Mouse (Mus musculus) liver, adult 2 months (tissue): ENCODE measurements around the gene Itpkb. TPM values are rescaled to one million over a fixed set of nuclear protein-coding genes. Genes with fewer than 3 reads are reported as not detected.
"Not testable (repeated sequence)": the region's sequence is repeated elsewhere in the genome, so short reads cannot be mapped to it uniquely, and the experiment has no call there.

Source experiments
- DNase-seq: peaks from one replicate; pipeline ENCODE4 v3.0.0-alpha.2; 2011; ENCODE audit warnings: low read depth, low spot score; ENCODE audit errors: extremely low read depth
- H3K27ac ChIP-seq: fragments of 200-500 bp; replicated peaks from 2 replicates; pipeline ENCODE4 v1.5.1; 2012; ENCODE audit warnings: low read depth, mild to moderate bottlenecking, control low read depth, inconsistent platforms, low read length; ENCODE audit not compliant: insufficient read depth
- H3K27me3 ChIP-seq: fragments of 200-500 bp; 2 replicates; pipeline ENCODE4 v1.6.1; 2012; ENCODE audit warnings: mild to moderate bottlenecking, moderate library complexity, low read length, inconsistent platforms; ENCODE audit not compliant: control insufficient read depth, insufficient read depth
- H3K36me3 ChIP-seq: fragments of 200-500 bp; 2 replicates; pipeline ENCODE4 v1.6.1; 2012; ENCODE audit warnings: low read length, inconsistent platforms; ENCODE audit not compliant: control insufficient read depth, insufficient read depth
- H3K4me1 ChIP-seq: fragments of 200-500 bp; 2 replicates; pipeline ENCODE4 v1.6.1; 2011; ENCODE audit warnings: low read length; ENCODE audit not compliant: control insufficient read depth, insufficient read depth
- H3K4me3 ChIP-seq: fragments of 200-500 bp; 2 replicates; pipeline ENCODE4 v1.5.1; 2011; ENCODE audit warnings: low read depth, mild to moderate bottlenecking, control low read depth, low read length, moderate library complexity; ENCODE audit not compliant: insufficient read depth
- H3K79me2 ChIP-seq: fragments of 200-500 bp; 2 replicates; pipeline ENCODE4 v1.6.1; 2012; ENCODE audit warnings: inconsistent platforms, mild to moderate bottlenecking, low read length, moderate library complexity; ENCODE audit not compliant: control insufficient read depth, insufficient read depth
- H3K9ac ChIP-seq: fragments of 200-500 bp; 2 replicates; pipeline ENCODE4 v1.6.1; 2012; ENCODE audit warnings: low read depth, mild to moderate bottlenecking, control low read depth, inconsistent platforms, low read length
- CTCF ChIP-seq: fragments of 200-500 bp; IDR thresholded peaks from 2 replicates; pipeline ENCODE4 v1.5.1; 2011; ENCODE audit warnings: low read depth, low read length, control low read depth
- POLR2A ChIP-seq: fragments of 200-500 bp; IDR thresholded peaks from 2 replicates; pipeline ENCODE4 v1.6.1; 2011; ENCODE audit warnings: low read length, control low read depth; ENCODE audit not compliant: insufficient read depth; ENCODE audit errors: extremely low read depth
- WGBS: fragments of 180-500 bp; shearing (Covaris S2); methylation state at CpG from one replicate; pipeline ENCODE4 v1.1.7; 2018; 5-methylcytosine and 5-hydroxymethylcytosine counted together
- polyA plus RNA-seq: library from polyadenylated mRNA; depleted of rRNA; stranded (reverse); fragments of >200 nt; gene quantifications from 2 replicates; pipeline ENCODE4 v1.2.3, GENCODE M21; 2012
- total RNA-seq: library from RNA; depleted of rRNA; stranded (reverse); fragments of >200 nt; gene quantifications from 2 replicates; pipeline ENCODE4 v1.2.3, GENCODE M21; 2014

The Itpkb gene
- total and polyA plus RNA-seq, 2 experiments = 2.7 to 3.7 TPM

DNA sequence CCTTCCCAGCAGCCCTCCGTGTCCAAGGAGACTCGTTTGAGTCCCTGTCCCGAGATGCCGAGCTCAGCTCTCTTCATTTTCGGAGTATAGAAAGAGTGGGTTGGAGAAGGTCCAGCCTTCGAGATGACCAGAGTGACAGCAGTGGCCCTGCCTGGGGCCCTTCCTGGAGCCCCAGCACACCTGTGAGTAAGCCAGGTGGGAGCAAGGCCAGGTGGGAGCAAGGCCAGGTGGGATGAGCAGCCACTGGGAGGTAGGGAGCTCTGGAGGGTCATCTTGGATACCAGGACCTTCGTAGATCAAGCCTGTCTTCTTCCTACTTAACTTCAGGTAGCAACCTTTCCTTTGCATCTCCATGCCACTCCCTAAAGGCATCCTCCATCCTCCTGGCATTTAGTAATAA, 37.8 kb downstream of the Itpkb start:
- TF ChIP-seq CTCF (no peak), POLR2A (no peak)
- Histone ChIP-seq H3K79me2 (peaks cover 6% of the 10 kb centered on the region; the same call in 1 of the 2 replicates), H3K4me3 (no peak overlapping the region), H3K27me3 (no peaks in the 10 kb centered on the region), H3K9ac (no peak overlapping the region), H3K27ac (no peak overlapping the region; the same call in 1 of the 2 replicates), H3K36me3 (no peaks in the 10 kb centered on the region), H3K4me1 (no peaks in the 10 kb centered on the region; the same call in 1 of the 2 replicates)
- 87% methylated on average over 7 of the region's 7 CpGs for WGBS
- no peak for DNase-seq

DNA sequence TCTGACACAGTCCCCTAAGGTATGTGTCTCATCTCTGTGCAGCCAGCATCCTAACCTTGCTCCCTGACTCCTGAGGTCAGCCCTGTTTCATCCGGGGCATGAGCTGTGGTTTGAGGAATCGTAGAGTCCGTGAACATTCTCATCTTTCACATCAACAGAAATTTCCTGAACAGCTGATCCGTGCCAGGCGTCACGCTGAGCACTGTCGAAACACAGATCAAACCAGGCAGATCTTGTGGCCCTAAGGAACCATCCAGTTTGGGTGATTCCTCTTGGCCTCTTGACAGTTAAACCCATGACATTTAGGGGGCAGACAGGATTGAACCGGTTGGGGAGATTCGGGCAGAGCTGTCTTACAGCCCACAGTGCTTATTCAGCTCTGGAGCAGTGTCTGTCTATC, 38.4 kb downstream of the Itpkb start:
- Histone ChIP-seq H3K4me1 (no peaks in the 10 kb centered on the region; the same call in 1 of the 2 replicates), H3K9ac (no peak overlapping the region), H3K27me3 (no peaks in the 10 kb centered on the region), H3K79me2 (peaks cover 7% of the 10 kb centered on the region; the same call in 1 of the 2 replicates), H3K36me3 (no peaks in the 10 kb centered on the region), H3K4me3 (no peak overlapping the region), H3K27ac (no peak overlapping the region)
- 72% methylated on average over 9 of the region's 9 CpGs for WGBS
- TF ChIP-seq POLR2A = no peak
- no peak for TF ChIP-seq CTCF
- DNase-seq = no peak

DNA sequence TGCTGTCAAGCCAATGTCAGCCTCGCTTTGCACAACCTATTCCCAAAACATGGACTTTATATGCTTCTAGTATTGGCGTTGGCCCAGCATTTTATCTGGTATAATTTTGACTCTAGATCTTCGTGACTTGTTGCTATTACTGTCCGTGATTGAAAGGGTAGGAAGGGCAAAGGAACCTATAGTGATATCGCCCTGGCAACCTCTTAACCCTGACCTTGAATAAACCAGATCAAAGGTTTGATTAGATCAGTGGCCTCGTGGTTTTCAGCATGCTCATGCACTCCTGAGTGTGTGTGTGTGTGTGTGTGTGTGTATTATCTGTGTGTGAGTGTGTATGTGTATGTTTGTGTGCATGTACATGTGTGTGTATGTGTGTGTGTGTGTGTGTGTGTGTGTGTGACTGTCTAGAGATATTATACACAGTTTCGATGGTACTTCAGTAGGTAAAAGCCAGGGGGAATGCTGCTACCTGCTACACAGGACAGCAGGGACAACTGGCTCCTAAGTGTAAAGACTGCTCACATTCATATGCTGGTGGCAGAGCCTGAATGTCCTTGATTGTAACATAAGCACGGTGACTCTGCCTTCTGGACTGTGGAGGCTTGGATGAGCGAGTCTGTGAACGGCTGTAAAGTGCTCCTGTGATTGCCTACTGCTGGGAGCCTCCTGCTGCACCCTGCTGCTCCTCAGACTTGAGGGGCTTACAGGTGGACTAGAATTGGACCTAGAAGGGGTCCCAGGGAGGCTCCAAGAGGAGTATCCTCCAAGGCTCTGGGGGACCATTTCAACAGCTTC, 40.8 kb downstream of the Itpkb start:
- Histone ChIP-seq H3K4me1 (no peaks in the 10 kb centered on the region; the same call in 1 of the 2 replicates), H3K36me3 (no peaks in the 10 kb centered on the region), H3K4me3 (no peak overlapping the region), H3K79me2 (peaks cover 9% of the 10 kb centered on the region; the same call in 1 of the 2 replicates), H3K27me3 (no peaks in the 10 kb centered on the region), H3K9ac (no peak overlapping the region), H3K27ac (no peak overlapping the region)
- no peak for TF ChIP-seq CTCF
- TF ChIP-seq POLR2A = no peak
- no peak for DNase-seq
- 61% methylated on average over 10 of the region's 10 CpGs for WGBS

DNA sequence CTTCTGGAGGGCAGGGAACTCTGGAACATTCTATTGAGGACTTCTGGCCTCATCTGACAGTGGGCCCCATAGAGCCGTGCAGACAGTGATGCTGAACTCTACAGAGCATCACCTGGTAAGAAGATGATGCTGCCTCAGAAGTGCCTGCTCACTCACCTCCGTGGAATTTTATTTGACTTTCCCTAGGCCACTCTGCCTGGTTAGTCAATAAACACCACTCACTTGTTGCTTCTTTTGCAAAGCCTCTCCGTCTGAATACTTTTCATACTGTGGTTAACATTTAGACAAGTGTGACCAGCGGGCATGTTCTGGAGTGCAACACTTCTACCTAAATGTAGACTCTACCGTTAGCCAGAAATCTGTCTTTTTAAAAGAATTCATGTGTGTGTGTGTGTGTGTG, 42.0 kb downstream of the Itpkb start:
- H3K27me3 ChIP-seq, H3K4me3 ChIP-seq, H3K79me2 ChIP-seq, H3K9ac ChIP-seq, DNase-seq, H3K27ac ChIP-seq, H3K4me1 ChIP-seq, H3K36me3 ChIP-seq: not testable (repeated sequence)
- WGBS = 67% methylated on average over 5 of the region's 5 CpGs

GRCm38 (mm10) chr1:180376598-180376997, 46.3 kb downstream of the Itpkb start:
- no peak overlapping the region for H3K27ac ChIP-seq
- H3K36me3 ChIP-seq = no peaks in the 10 kb centered on the region
- no peak overlapping the region for H3K9ac ChIP-seq
- peaks cover 5% of the 10 kb centered on the region; the same call in 1 of the 2 replicates for H3K79me2 ChIP-seq
- 88% methylated on average over 7 of the region's 7 CpGs for WGBS
- H3K4me3 ChIP-seq = no peak overlapping the region
- no peak for DNase-seq
- H3K27me3 ChIP-seq = no peaks in the 10 kb centered on the region
- TF ChIP-seq POLR2A (no peak), CTCF (no peak)
- H3K4me1 ChIP-seq = no peaks in the 10 kb centered on the region; the same call in 1 of the 2 replicates

- no peaks in the 10 kb centered on the region for H3K27me3 ChIP-seq
- no peak overlapping the region for H3K9ac ChIP-seq
- no peaks in the 10 kb centered on the region; the same call in none of the 2 replicates for H3K4me1 ChIP-seq
- no peaks in the 10 kb centered on the region for H3K36me3 ChIP-seq
- TF ChIP-seq POLR2A (no peak), CTCF (no peak)
- 91% methylated on average over 3 of the region's 3 CpGs for WGBS
- 0 out of 2 replicates have a peak, but pooled peaks cover 3% of the 10 kb centered on the region for H3K79me2 ChIP-seq
- no peak for DNase-seq
- H3K4me3 ChIP-seq = no peak overlapping the region
- H3K27ac ChIP-seq = no peak overlapping the region
These were observed 49.3 kb downstream of the Itpkb start for GRCm38 (mm10) chr1:180379559-180379958.
